In the genomic region with DNA sequence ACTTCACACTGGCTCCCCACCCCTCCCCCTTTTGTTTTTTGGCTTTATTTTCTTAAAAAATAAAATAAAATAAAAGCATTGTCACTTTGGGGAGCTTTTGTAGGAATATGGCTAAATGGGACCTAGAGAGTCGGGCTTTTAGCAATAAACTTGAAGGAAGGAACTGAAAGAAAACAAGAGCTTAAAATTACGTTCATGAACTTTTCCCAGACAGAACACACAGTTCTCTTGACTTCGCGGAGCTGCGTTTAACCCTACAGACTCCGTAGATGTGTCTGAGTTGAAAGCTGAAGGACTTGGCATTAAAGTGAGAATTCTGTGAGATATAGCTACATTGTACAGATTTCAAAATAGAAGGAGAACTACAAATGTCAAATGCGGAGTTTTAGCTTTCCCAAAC, we compare ENCODE assay signal across 8 mouse cellular contexts.
DNase-seq lines count a peak whose midpoint lies in the region; ATAC-seq and TF ChIP-seq lines count a peak whose summit lies in the region.

No protein-coding gene starts in this region.

- WGBS in liver, adult 2 months, result 20% methylated on average over 7 of the region's 7 CpGs
- 82% methylated on average over 7 of the region's 7 CpGs for WGBS in liver, embryonic 11.5 days
- WGBS in heart, embryonic 16.5 days, result 34% methylated on average over 7 of the region's 7 CpGs
- 52% methylated on average over 7 of the region's 7 CpGs for WGBS in neural tube, embryonic 13.5 days

- H3K9ac ChIP-seq in liver, adult 2 months (ENCODE audit: low read depth, low read length), result peak overlapping the region; percentile 36; the same call in 1 of the 2 replicates
- H3K9ac ChIP-seq in liver, embryonic 11.5 days (ENCODE audit: low read depth, low read length), result no peak overlapping the region
- peak overlapping the region; percentile 58 for H3K9ac ChIP-seq in heart, embryonic 16.5 days (ENCODE audit: low read length)
- peak overlapping the region; percentile 46 for H3K9ac ChIP-seq in neural tube, embryonic 13.5 days

- peaks cover 17% of the 10 kb centered on the region; the same call in 1 of the 2 replicates for H3K79me2 ChIP-seq in liver, adult 2 months (ENCODE audit: control insufficient read depth, insufficient read depth, low read length)

- no peak for TF ChIP-seq CTCF in gastrocnemius, adult 2 months (IDR thresholded peaks at IDR 0.05)
- TF ChIP-seq CTCF in liver, adult 2 months (IDR thresholded peaks at IDR 0.05; ENCODE audit: low read depth, low read length), result no peak

- H3K4me3 ChIP-seq in gastrocnemius, adult 2 months, result peak overlapping the region; percentile 75
- H3K4me3 ChIP-seq in liver, adult 2 months (ENCODE audit: insufficient read depth, low read depth, low read length), result peak overlapping the region; percentile 31
- no peak overlapping the region for H3K4me3 ChIP-seq in liver, embryonic 11.5 days (ENCODE audit: low read depth, low read length)
- peak overlapping the region; percentile 43 for H3K4me3 ChIP-seq in heart, embryonic 16.5 days (ENCODE audit: low read length)
- H3K4me3 ChIP-seq in neural tube, embryonic 13.5 days, result peak overlapping the region; percentile 27

- no peak for ATAC-seq in liver, embryonic 11.5 days (replicated peaks; ENCODE audit: low FRiP score)
- ATAC-seq in heart, embryonic 16.5 days (replicated peaks; ENCODE audit: extremely low read depth, insufficient read depth, low FRiP score), result no peak
- no peak for ATAC-seq in neural tube, embryonic 13.5 days (ENCODE audit: low read depth)

- TF ChIP-seq POLR2A in liver, adult 2 months (IDR thresholded peaks at IDR 0.05; ENCODE audit: extremely low read depth, insufficient read depth, low read length), result no peak

- H3K27ac ChIP-seq in gastrocnemius, adult 2 months, result peak overlapping the region; percentile 96
- peak overlapping the region; percentile 90 for H3K27ac ChIP-seq in liver, adult 2 months (replicated peaks; ENCODE audit: insufficient read depth, low read depth, low read length)
- H3K27ac ChIP-seq in liver, embryonic 11.5 days (ENCODE audit: low read depth, low read length), result no peak overlapping the region
- peak overlapping the region; percentile 97 for H3K27ac ChIP-seq in heart, embryonic 16.5 days (ENCODE audit: low read length)
- peak overlapping the region; percentile 77 for H3K27ac ChIP-seq in neural tube, embryonic 13.5 days (replicated peaks)

- intact Hi-C loops in gastrocnemius, adult 2 months (cut with DNase I), result loop anchor here (1.0 to 5.0 kb wide), 3 partner anchors 90 to 453 kb away; partner anchors contain the start of gene Nfia
- intact Hi-C loops in left cerebral cortex, postnatal 14 days (cut with DNase I), result no loop called here

- H3K4me1 ChIP-seq in liver, adult 2 months (ENCODE audit: control insufficient read depth, insufficient read depth, low read length), result peaks cover 22% of the 10 kb centered on the region
- peaks cover 6% of the 10 kb centered on the region; the same call in 1 of the 2 replicates for H3K4me1 ChIP-seq in liver, embryonic 11.5 days (replicated peaks; ENCODE audit: control insufficient read depth, insufficient read depth, low read length)
- peaks cover 48% of the 10 kb centered on the region for H3K4me1 ChIP-seq in heart, embryonic 16.5 days (ENCODE audit: control insufficient read depth, insufficient read depth, low read length)
- peaks cover 82% of the 10 kb centered on the region for H3K4me1 ChIP-seq in neural tube, embryonic 13.5 days (replicated peaks)

- no peak overlapping the region for H3K4me2 ChIP-seq in liver, embryonic 11.5 days
- H3K4me2 ChIP-seq in heart, embryonic 16.5 days (ENCODE audit: low read depth, low read length), result peak overlapping the region; percentile 62
- H3K4me2 ChIP-seq in neural tube, embryonic 13.5 days, result peak overlapping the region; percentile 51

- H3K9me3 ChIP-seq in liver, embryonic 11.5 days (ENCODE audit: control insufficient read depth, low read length), result no peaks in the 10 kb centered on the region
- no peaks in the 10 kb centered on the region for H3K9me3 ChIP-seq in heart, embryonic 16.5 days (replicated peaks; ENCODE audit: control insufficient read depth, low read length)
- H3K9me3 ChIP-seq in neural tube, embryonic 13.5 days, result no peaks in the 10 kb centered on the region

- no peaks in the 10 kb centered on the region for H3K36me3 ChIP-seq in liver, adult 2 months (ENCODE audit: control insufficient read depth, insufficient read depth, low read length)
- H3K36me3 ChIP-seq in liver, embryonic 11.5 days (ENCODE audit: control insufficient read depth, insufficient read depth, low read length), result no peaks in the 10 kb centered on the region
- no peaks in the 10 kb centered on the region for H3K36me3 ChIP-seq in heart, embryonic 16.5 days (ENCODE audit: control insufficient read depth, insufficient read depth)
- no peaks in the 10 kb centered on the region for H3K36me3 ChIP-seq in neural tube, embryonic 13.5 days

- DNase-seq in gastrocnemius, adult 2 months, result no peak
- DNase-seq in gastrocnemius, postnatal 4 days (ENCODE audit: low spot score in 2 of 2), result no peak
- no peak for DNase-seq in liver, adult 2 months (ENCODE audit: extremely low read depth, low read depth, low spot score)
- DNase-seq in liver, embryonic 11.5 days (ENCODE audit: low spot score), result no peak
- DNase-seq in left cerebral cortex, postnatal 14 days (ENCODE audit: low spot score in 2 of 2), result no peak
- no peak for DNase-seq in adrenal gland, adult 18-20 months (ENCODE audit: low spot score in 2 of 2)

- no peaks in the 10 kb centered on the region for H3K27me3 ChIP-seq in liver, adult 2 months (ENCODE audit: control insufficient read depth, insufficient read depth, low read length)
- no peaks in the 10 kb centered on the region for H3K27me3 ChIP-seq in liver, embryonic 11.5 days (replicated peaks; ENCODE audit: control insufficient read depth, insufficient read depth, low read length)
- H3K27me3 ChIP-seq in heart, embryonic 16.5 days (ENCODE audit: control insufficient read depth, insufficient read depth, low read length), result no peaks in the 10 kb centered on the region
- no peaks in the 10 kb centered on the region for H3K27me3 ChIP-seq in neural tube, embryonic 13.5 days
